ENCODE assay signal across 17 mouse cellular contexts in the genomic region with DNA sequence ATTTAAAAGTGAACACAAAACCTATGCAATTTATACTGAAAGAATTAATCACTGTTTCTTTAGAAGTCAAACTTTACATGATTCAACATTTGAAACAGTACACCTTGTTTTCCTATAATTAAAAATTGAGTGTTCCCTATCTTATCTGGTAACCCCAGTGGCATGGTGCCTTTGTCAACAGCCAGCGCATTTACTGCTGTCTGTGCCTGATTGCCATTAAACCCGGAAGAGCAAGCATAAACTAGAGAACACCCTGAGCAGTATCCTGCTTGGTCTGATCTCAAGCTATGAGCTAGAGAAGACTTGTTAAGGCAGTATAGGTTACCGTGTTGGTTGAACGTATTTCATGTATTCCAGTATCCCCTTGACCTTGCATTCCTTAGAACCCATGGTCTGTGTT.
"Had no signal": no experiment of that assay in that cellular context is flagged by ENCODE, and none has a peak within 500 bp of the region (broad histone marks: within the 10 kb centered on the region; RNA-seq: fewer than 3 reads in every experiment).

No protein-coding gene starts in this region.

- ATAC-seq: liver, postnatal 0 days; lung, postnatal 0 days had no signal

- H3K27ac ChIP-seq: kidney, embryonic 15.5 days; limb, embryonic 10.5 days; limb, embryonic 13.5 days; liver, embryonic 14.5 days; macrophage had no signal

- H3K4me1 ChIP-seq: kidney, embryonic 15.5 days; limb, embryonic 10.5 days; limb, embryonic 13.5 days; megakaryocyte, embryonic 14.5 days had no signal

- H3K27me3 ChIP-seq: kidney, embryonic 15.5 days; limb, embryonic 13.5 days; megakaryocyte, embryonic 14.5 days had no signal

- H3K4me3 ChIP-seq: kidney, embryonic 15.5 days; limb, embryonic 10.5 days; limb, embryonic 13.5 days; megakaryocyte, embryonic 14.5 days had no signal

- H3K4me2 ChIP-seq: kidney, embryonic 15.5 days; limb, embryonic 13.5 days; liver, embryonic 11.5 days; lung, embryonic 14.5 days; midbrain, embryonic 11.5 days had no signal

- DNase-seq: kidney, adult 2 months; kidney, postnatal 10 days; kidney, postnatal 36 days; liver, postnatal 0 days; lung, embryonic 14.5 days; midbrain, embryonic 14.5 days; thymus, adult 18-20 months; thymus, postnatal 36 days had no signal

- H3K9me3 ChIP-seq: kidney, embryonic 15.5 days; limb, embryonic 10.5 days; limb, embryonic 13.5 days; megakaryocyte, embryonic 14.5 days had no signal

- H3K36me3 ChIP-seq: kidney, embryonic 15.5 days; limb, embryonic 10.5 days; limb, embryonic 13.5 days had no signal

- H3K9ac ChIP-seq: kidney, embryonic 15.5 days; limb, embryonic 13.5 days; liver, embryonic 14.5 days; liver, postnatal 0 days; lung, embryonic 14.5 days had no signal
